Mouse (Mus musculus): ENCODE data around the gene Vmn2r69.

Vmn2r69 gene

GRCm38 (mm10) chr7:85415820-85416219, at the start of gene Vmn2r69:
Vmn2r69 (minus strand) TSS chr7:85415920.
- no peak for DNase-seq (ENCODE audit: low read depth, low spot score)
